Mouse (Mus musculus): ENCODE data around the gene Cwf19l1. TPM values are rescaled to one million over a fixed set of nuclear protein-coding genes. Genes with fewer than 3 reads are reported as not detected.

Cwf19l1 gene
- polyA plus RNA-seq, 1 experiment from 2014 or later = 16.0 TPM

Other genes starting within 250 kb of the Cwf19l1 start
- gene Dnmbp, start 195.7 kb downstream of the Cwf19l1 start, polyA plus RNA-seq (2015; fragmentation: Nextera tagmentation; extraction: Ambion mirVana) = 8.5 and 11.1 TPM in 2 replicates
- 0.63 and 0.87 TPM in 2 replicates for gene Cpn1, start 149.3 kb downstream of the Cwf19l1 start, polyA plus RNA-seq (2015; fragmentation: Nextera tagmentation; extraction: Ambion mirVana)
- gene Cyp2c23, start 106.7 kb downstream of the Cwf19l1 start, polyA plus RNA-seq (2015; fragmentation: Nextera tagmentation; extraction: Ambion mirVana) = 0.20 TPM in 1 of 2 replicates, not detected in the other
- 14.0 and 16.9 TPM in 2 replicates for gene Erlin1, start 66.1 kb downstream of the Cwf19l1 start, polyA plus RNA-seq (2015; fragmentation: Nextera tagmentation; extraction: Ambion mirVana)
- 26.7 and 28.4 TPM in 2 replicates for gene Chuk, start 28.4 kb downstream of the Cwf19l1 start, polyA plus RNA-seq (2015; fragmentation: Nextera tagmentation; extraction: Ambion mirVana)
- gene Bloc1s2, start 10.6 kb upstream of the Cwf19l1 start, polyA plus RNA-seq (2015; fragmentation: Nextera tagmentation; extraction: Ambion mirVana) = 53.0 and 53.5 TPM in 2 replicates
- not detected in 2 replicates for gene Pkd2l1, start 56.6 kb upstream of the Cwf19l1 start, polyA plus RNA-seq (2015; fragmentation: Nextera tagmentation; extraction: Ambion mirVana)
- 0.25 and 0.29 TPM in 2 replicates for gene Scd3, start 67.4 kb upstream of the Cwf19l1 start, polyA plus RNA-seq (2015; fragmentation: Nextera tagmentation; extraction: Ambion mirVana)
- gene Scd2, start 157.8 kb upstream of the Cwf19l1 start, polyA plus RNA-seq (2015; fragmentation: Nextera tagmentation; extraction: Ambion mirVana) = 131 and 164 TPM in 2 replicates
- 2.5 TPM in 2 replicates for gene Scd4, start 197.2 kb upstream of the Cwf19l1 start, polyA plus RNA-seq (2015; fragmentation: Nextera tagmentation; extraction: Ambion mirVana)

Measured in heart, embryonic 15.5 days (tissue).